Mouse (Mus musculus) forelimb bud, embryonic 11.5 days (tissue): ENCODE results near the gene Wdr89.

Experiments
- DNase-seq: peaks from one replicate; pipeline ENCODE4 v3.0.0-alpha.2; 2012; ENCODE audit warnings: low read depth, low spot score

Wdr89 gene

DNA sequence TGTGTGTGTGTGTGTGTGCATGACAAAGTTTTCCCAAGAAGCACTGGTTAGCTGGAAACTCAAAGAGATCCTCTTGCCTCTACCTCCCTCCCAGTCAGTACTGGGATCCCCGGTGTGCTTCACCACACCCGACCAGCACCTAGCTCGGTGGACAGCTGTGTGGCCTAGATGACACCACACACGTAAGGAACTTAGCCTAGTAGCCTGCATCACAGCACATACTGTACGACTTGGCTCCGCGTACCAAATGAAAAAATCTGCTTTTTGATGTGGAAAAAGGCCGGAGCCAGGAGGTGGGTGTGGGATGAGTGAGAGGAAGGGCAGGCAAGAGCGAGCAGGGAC, 450 bp downstream of the Wdr89 start:
- no peak for DNase-seq

DNA sequence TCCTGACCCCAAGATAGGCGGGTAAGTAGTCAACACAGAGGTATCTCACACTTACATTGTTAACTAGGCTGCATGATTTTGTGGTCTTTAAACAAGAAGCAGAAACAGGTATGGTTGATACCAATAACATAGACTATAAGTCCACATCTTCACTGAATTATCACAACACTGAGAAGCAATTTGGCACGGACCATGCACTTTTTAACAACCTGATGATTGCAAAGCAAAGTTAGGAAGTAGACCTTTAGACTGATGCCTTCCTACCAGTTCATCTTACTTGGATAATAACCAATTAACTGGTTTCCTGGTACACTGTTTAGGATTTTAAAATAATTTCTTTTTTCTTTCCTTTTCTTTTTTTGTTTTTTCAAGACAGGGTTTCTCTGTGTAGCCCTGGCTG, 1.1 kb downstream of the Wdr89 start:
- no peak for DNase-seq

DNA sequence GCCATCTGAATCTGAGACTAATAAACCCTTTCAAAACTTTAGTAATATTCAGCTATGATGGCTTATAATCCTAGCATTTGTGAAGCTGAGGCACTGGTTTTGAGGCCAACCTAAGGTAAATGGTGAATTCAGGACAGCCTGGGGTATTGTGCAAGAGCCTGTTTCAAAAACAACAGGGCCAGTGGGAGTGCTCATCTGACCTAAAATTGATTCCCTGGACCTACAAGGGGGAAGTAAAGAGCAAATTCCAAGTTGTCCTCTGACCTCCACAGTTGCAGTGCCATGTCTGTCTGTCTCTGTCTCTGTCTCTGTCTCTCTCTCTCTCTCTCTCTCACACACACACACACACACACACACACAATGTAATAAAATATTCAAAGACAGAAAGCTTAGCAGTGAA, 2.4 kb downstream of the Wdr89 start:
- no peak for DNase-seq

DNA sequence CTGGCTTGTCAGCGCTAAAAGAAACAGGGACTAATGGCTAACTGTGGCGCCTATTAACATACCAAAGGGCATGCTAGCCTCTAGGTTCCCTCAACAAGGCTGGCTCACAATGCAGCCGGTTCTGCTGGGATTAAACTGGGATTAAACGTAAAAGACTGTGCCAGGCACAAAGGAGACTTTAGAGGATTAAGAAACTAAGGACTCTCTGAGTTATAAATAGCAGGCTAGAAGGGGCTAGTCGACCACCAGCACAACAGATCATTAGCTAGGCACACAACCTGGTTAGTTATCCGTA, 4.9 kb downstream of the Wdr89 start:
- DNase-seq = no peak

DNA sequence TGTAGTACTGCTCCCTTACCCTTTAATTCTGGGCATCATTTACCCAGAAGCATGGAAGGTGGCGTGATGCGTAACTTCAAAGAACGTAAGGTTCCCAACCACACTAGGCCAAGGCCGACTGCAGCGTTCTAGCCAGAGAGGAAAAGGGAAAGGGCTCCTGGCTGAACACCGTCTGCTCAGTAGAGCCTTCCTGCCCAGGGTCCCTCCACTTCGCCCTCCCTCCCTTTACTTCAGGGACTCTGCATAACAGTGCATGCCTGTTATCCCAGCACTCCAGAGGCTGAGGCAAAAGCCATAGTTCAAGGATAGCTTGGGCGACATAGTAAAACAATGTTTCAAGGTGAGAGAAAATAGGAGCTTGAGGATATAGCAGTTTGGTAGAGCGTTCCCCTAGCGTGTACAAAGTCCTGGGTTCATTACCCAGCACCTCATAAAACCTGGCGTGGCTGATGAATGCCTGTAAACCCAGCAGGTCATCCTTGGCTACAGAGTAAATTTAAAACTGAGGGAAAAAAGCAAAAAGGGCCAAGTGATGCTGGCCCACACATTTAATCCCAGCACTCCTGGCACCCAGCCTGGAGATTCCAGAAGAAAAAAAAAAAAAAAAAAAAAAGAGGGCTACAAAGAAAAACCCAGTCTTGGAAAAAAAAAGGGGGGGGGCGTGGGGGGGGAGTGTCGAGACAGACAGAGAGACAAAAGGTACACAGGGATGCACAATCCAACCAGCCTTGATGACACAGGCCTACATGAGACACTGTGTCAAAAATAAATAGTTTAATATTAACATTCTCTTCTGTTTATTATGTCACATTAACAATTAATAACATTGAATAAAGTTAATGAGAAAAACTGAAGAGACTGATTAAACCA, 5.5 kb downstream of the Wdr89 start:
- DNase-seq = peak; percentile 75

DNA sequence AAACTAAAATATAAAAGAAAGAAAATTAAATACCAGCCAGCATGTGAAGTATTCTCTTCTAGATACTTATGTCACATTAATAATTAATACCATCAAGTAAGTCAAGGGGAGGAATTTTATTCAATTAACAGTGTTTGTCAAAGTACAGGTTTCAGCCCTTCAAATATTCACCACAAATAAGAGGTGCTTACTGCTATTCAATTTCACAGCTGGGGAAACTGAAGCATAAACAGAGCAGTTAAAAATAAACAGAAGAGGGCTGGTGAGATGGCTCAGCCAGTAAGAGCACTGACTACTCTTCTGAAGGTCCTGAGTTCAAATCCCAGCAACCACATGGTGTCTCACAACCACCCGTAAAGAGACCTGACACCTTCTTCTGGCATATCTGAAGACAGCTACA, 7.0 kb downstream of the Wdr89 start:
- no peak for DNase-seq

DNA sequence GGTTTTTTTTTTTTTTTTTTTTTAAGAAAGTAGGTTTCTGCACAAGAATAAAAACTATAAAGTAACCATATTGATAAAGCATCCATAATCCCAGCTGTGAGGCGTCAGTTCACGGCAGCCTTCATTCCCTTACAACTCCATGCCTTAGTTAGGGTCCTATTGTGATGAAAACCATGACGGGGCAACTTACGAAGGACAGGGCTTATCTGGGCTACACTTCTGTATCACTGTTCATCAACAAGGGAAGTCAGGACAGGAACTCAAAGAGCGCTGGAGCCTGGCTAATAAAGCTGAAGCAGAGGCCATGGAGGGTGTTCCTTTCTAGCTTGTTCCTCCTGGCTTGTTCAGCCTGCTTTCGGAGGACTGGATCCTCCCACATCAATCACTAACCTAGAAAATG, 10.9 kb downstream of the Wdr89 start:
- DNase-seq = no peak

DNA sequence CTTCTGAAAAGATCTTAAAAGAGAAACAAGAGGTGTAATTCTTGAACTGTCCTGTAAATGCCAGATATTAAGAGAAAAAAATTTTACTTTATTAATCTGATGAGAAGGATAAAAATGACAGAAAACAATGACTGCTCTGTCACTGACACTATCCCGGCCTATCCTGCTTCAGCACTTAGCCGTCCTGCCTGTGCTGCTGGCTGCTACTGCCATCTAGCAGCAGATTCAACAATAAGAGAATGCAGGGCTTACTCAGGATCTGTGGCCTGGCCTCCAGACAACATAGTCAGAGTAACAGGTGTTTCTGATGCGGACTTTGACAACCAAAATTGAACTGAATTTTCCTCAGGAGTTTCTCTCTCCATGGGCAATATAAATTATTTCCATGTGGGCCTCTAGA, 12.8 kb downstream of the Wdr89 start:
- no peak for DNase-seq

DNA sequence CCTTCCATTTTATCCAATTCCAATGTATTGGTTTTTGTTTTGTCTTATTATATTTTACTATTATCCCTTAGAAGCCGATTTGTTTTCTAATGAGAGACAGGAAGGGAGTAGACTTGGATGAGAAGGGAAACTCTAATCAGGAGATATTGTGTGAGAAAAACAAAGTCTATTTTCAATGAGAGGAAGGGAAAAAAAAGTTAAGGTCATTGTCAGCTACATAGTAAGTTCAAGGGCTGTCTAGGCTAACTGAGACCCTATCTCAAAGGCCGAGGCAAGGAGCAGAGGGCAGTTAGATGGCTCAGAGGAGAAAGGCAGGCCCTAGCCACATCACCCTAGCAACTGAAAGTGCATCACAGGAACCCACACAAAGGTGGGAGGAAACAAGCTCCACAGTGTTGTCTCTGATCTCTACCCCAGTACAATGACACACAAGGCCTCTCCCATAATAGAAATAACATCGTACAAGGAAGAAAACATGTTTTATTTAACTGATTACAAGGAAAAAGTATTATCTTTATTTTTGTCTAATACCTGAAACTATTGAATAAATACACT, 15.0 kb downstream of the Wdr89 start:
- DNase-seq = no peak

DNA sequence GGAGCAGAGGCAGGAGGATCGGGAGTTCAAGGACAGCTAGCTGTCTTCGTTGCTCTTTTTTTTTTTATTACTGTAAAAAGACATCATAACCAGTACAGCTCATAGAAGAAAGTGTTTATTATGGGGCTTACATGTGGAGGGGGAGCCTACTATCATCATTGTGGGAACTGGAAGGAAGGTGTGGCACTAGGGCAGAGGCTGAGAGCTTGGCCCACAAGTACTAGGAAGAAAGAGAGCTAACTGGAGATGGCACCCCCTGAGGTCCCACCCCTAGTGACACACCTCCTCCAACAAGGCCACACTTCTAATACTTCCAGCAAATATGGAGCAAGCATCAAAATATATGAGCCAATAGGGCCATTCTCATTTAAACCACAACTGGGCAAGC, 19.6 kb downstream of the Wdr89 start:
- DNase-seq = no peak

DNA sequence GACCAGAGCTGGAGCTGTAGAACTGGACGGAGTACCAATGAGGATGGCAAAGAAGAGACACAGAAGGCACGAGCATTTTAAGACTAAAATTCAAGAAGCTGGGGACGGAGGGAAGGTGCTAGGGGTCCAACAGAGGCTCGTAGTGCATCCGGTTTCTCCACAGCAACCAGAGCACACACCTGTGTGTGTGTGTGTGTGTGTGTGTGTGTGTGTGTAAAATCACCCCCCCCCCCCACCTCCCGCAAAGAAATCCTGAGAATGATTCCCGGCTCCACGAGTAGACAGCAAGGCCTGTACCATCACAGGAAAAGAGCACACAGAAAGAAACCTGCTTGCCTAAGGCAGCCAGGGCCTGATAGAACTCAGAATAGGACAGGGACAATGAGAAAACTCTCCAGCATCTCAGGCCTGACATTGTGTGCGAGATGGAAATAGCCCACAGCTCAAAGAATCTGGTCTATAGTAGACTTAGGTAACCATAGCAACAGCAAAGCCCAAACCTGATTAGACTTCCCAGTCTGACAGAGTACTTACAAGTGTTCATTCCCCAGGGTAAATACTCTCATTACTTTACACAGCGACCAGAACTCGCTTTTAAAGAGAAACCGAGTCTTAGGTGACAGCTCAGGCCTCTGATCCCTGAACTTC, 20.2 kb downstream of the Wdr89 start:
- no peak for DNase-seq

DNA sequence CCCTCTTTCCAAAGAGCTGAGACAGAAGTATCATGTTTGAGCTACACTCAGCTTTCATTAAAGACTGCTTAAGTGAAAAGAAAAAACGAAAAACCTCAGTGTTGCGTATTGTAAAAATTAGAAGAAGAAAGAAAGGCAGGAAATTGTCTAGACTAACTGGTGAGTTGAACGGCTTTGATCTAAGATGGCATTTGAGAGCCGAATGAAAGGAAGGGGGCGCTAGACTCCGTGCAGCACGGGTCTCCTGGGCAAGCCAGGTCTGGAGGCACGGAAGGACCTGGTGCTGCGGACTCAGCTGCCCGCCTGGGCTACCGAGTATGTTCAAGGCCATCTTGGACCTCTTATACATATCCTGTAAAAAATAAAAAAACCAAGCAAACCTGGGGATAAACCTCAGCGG, 21.1 kb downstream of the Wdr89 start:
- no peak for DNase-seq

DNA sequence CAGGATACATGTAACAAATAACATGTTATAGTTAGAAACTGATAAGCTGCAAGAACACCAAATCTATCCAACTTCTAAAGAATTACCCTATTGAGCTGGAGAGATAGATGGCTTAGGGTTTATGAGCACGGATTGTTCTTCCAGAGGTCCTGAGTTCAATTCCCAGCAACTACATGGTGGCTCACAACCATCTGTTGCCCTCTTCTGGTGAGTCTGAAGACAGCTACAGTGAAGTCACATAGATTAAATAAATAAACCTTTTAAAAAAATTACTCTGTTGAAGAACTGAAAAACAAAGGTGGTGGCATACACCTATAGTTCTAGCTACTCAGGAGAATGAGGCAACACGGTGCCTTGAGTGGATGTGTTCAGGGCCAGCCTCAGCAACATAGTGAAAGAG, 21.7 kb downstream of the Wdr89 start:
- no peak for DNase-seq

DNA sequence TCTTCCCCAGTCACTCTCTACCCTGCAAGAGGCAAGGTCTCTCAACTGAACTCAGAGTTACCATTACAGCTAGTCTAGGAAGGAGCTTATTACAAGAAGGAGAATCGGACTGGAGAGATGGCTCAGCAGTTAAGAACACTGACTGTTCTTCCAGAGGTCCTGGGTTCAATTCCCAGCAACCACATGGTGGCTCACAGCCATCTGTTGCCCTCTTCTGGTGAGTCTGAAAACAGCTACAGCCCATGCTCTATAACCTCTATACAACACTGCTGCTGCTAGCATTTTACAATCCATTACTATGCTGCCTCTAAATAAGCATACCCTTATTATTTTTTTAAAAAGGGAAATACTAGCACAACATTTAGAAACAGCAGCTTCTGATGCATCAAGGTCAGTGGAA, 23.6 kb downstream of the Wdr89 start:
- DNase-seq = no peak

DNA sequence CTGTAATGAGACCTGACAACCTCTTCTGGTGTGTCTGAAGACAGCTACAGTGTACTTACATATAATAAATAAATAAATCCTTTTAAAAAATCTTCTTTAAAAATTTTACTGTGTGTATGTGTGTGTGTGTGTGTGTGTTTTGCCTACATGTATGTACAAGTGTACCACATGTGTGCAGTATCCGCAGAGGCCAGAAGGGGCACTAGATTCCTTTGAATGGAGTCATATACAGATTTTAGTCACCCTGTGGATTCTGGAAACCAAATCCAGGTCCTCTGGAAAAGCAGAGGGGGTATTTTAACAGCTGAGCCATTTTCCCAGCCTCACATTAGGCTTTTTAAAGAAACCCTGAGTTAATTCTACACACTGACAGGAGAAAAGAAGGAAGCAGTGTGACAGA, 27.6 kb downstream of the Wdr89 start:
- DNase-seq = no peak

DNA sequence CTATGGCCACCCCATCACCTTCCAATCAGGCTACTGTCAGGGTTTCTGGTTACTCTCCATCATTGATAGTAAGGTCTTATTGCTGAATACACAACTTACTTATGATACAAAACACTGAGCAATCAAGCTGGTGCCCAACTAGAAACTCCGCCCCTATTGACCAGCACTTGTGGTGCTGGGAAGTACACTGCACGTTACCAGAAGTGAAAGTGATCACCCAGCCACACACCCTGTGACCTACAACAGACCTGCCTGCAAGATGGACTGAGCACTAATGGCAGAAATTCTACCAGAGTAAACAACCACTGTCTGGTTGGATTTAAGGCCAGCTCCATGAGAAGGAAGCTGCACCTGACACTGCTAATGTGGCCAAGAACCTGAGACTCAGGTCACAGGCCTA, 31.0 kb downstream of the Wdr89 start:
- DNase-seq = no peak

DNA sequence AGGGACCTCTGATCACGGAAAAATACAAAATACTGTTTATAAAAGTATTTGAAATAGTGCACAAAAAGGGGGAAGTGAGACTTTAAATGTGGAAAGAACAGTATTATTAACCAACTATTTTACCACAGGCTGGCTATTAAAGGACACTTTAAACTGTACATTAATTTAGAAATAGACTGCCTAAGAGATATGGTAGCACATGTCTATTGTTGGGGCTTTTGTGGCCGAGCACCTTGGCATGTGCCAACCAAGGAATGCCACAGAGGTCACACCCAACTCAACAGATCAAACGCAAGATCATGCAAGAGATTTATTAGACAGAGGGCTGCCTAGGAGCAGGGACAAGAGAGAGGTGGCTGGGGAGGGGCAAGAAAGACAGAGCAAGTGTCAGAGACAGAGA, 32.2 kb downstream of the Wdr89 start:
- DNase-seq = no peak

DNA sequence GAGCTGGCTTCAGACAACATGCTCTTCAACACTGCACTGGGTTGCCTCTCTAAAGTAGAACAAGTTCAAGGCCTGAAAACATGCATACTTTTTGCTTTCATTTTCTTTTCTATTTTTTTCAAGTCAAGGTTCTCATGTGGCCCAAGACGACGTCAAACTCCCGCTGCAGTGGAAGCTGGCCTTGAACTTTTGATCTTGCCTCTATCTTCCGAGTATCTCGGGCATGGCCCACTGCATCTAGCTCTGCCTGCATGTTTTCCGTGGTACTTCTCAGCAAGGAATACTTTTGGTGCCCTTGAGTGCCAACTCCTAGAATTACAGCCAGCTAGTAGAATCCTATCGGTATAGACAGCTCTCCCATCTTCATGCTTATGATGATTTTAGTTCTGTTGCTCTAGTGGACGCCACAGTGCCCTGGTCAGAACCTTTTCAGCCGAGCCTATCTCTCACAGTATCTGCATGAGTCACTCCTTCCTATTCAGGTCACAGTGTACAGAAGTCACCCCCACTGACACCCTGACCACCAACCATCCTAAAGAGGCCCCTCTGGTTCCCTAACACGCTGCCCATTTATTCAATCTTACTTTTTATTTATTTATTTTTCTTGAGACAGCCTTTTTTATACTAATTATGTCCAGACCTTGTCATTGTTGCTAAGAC, 33.4 kb downstream of the Wdr89 start:
- no peak for DNase-seq

DNA sequence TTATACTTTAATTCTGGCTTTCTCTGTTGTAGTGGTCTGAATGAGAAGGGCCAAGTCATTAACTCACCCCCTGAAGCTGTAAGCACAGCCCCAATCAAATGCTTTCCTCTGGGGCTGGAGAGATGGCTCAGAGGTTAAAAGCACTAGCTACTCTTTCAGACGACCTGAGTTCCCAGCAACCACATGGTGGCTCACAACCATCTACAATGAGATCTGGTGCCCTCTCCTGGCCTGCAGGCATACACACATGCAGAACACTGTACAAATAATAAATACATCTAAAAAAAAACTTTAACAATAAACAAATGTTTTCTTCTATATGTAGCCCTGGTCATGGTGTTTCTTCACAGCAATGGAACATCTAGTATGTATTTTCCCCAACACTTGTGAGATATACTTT, 39.7 kb downstream of the Wdr89 start:
- no peak for DNase-seq

DNA sequence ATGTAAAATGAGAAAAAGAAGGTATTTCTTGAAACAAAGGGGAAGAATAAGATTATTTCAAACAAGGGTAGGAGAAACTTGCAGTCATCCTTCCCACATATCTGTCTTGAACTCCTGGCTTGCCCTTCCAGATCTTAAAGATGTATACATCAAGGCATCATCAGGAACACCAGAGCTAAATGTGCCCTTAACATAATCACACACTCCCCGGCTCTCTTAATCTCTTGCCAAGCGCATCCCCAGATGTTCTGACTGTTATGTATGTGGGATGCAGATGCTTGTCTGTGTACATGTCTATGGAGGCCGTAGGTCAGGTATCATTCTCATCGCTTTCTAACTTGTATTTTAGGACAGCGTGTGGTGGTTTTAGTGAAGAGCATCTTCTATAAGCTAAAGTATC, 46.0 kb downstream of the Wdr89 start:
- DNase-seq = no peak

DNA sequence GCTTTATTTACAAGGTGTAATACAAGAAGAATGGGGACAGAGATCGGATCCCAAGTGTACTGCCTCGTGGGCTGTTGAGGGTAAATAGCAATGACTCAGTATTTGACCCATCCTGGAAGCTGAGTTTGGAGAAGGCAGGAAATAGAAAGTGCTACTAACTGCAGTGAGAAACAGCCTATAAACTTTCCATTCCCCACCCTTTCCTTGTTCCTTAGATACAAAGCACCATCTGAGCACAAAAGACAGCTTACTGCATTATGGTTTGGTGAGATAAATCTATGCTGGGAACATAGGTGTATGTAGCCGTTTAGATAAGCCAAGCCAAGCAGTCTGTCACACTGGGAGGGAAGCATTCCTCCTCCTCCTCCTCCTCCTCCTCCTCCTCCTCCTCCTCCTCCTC, 46.5 kb downstream of the Wdr89 start:
- DNase-seq = no peak

DNA sequence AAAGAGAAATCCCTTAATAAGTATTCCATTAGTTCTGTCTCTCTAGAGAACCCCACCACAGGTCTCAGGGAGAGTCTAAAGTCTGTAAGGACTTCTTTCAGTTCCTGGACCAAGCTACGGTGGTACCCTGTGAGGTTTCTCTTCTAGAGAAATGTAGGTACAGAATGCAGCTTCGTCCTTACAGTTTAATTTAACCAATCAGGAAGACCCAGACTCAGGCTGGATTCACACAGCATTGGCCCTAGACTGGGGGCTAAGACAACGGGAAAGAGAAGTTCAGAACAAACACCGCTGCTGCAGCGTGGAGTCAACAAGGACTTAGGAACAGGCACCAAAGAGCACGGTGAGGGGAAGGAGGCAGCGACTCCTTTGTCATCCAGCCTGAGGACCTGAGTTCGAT, 52.5 kb downstream of the Wdr89 start:
- no peak for DNase-seq
